Mouse (Mus musculus) lung, embryonic 15.5 days (tissue): ENCODE results near the gene Chek2. TPM values are rescaled to one million over a fixed set of nuclear protein-coding genes. Genes with fewer than 3 reads are reported as not detected.

Source experiments
- ATAC-seq: fragments of 200-750 bp; cut with Nextera tagmentation; 2 replicates; pipeline ENCODE4 v1.8.0; 2017; ENCODE audit warnings: moderate number of reproducible peaks, borderline replicate concordance; ENCODE audit not compliant: low FRiP score, low TSS enrichment; ENCODE audit errors: extremely low read depth
- H3K27ac ChIP-seq: fragments of 300-500 bp; sonication (generic); 2 replicates; pipeline ENCODE4 v1.5.1; 2015; ENCODE audit warnings: moderate library complexity, mild to moderate bottlenecking, inconsistent platforms
- H3K27me3 ChIP-seq: fragments of 300-500 bp; sonication (generic); 2 replicates; pipeline ENCODE4 v1.6.1; 2015; ENCODE audit warnings: inconsistent platforms
- H3K36me3 ChIP-seq: fragments of 300-500 bp; sonication (generic); 2 replicates; pipeline ENCODE4 v1.6.1; 2015; ENCODE audit warnings: inconsistent platforms
- H3K4me1 ChIP-seq: fragments of 300-500 bp; sonication (generic); 2 replicates; pipeline ENCODE4 v1.6.1; 2015; ENCODE audit warnings: inconsistent platforms
- H3K4me2 ChIP-seq: fragments of 300-500 bp; sonication (generic); 2 replicates; pipeline ENCODE4 v1.6.1; 2015; ENCODE audit warnings: inconsistent platforms, mild to moderate bottlenecking, moderate library complexity
- H3K4me3 ChIP-seq: fragments of 300-500 bp; sonication (generic); 2 replicates; pipeline ENCODE4 v1.5.1; 2015; ENCODE audit warnings: mild to moderate bottlenecking, inconsistent platforms
- H3K9ac ChIP-seq: fragments of 300-500 bp; sonication (generic); 2 replicates; pipeline ENCODE4 v1.6.1; 2015; ENCODE audit warnings: inconsistent platforms
- H3K9me3 ChIP-seq: fragments of 300-500 bp; sonication (generic); 2 replicates; pipeline ENCODE4 v1.6.1; 2016; ENCODE audit warnings: inconsistent platforms
- WGBS: fragments of 180-500 bp; shearing (Covaris S2); methylation state at CpG from one replicate; pipeline ENCODE4 v1.1.7; 2015; 5-methylcytosine and 5-hydroxymethylcytosine counted together
- polyA plus RNA-seq: library from polyadenylated mRNA; unstranded; fragments of >200 nt; fragmentation: Nextera tagmentation; extraction: Ambion mirVana; gene quantifications from 2 replicates; pipeline ENCODE4 v1.2.1, GENCODE M21; 2015

The Chek2 gene
- polyA plus RNA-seq, 1 experiment from 2014 or later: 33.1 TPM

DNA sequence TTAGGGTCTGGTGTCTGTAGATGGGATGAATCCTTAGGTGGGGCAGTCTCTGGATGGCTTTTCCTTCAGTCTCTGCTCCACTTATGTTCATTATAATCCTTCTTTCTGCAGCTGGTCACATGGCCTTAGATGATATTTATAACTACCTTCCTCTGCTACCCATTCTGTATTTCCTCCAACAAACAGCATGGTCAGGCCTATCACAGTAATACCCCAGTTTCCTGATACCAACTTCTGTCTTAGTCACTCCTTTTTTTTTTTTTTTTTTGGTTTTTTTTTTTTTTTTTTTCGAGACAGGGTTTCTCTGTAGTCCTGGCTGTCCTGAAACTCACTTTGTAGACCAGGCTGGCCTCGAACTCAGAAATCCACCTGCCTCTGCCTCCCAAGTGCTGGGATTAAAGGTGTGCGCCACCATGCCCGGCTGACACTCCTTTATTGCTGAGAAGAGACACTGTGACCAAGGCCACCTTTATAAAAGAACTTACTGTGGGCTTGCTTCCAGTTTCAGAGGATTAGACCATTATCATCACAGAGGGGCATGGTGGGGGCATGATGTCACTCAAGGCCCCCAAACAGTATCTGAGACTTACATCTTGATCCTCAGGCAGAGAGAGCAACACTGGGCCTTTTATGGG lies 70.3 kb downstream of the Chek2 start:
- H3K4me2 ChIP-seq: no peak overlapping the region
- H3K4me3 ChIP-seq: no peak overlapping the region
- no peak for ATAC-seq
- no peak overlapping the region for H3K27ac ChIP-seq
- no peaks in the 10 kb centered on the region for H3K27me3 ChIP-seq
- WGBS: 85% methylated on average over 4 of the region's 4 CpGs
- no peaks in the 10 kb centered on the region for H3K9me3 ChIP-seq
- peaks cover 7% of the 10 kb centered on the region; the same call in 1 of the 2 replicates for H3K4me1 ChIP-seq
- no peaks in the 10 kb centered on the region for H3K36me3 ChIP-seq
- H3K9ac ChIP-seq: no peak overlapping the region

DNA sequence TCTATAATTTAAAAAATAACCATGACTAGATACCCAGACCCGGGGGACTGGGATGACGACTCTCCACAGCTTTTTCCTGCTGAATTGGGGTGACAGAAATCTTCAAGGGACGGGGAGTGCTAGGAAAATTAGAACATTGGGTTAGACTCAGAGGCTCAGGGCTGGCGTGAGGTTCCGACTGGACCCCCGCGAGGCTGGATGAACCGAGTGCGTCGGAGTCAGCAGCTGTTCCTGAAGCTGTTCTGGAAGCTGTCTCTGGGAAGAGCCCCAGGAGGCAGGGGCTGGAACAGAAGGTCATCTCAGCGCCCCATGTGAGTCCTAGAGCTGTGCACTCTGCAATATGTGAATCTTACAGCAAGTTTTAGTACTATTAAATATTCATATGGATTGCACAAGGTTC lies 75.1 kb downstream of the Chek2 start:
- no peaks in the 10 kb centered on the region for H3K9me3 ChIP-seq
- H3K4me3 ChIP-seq: no peak overlapping the region
- H3K27me3 ChIP-seq: no peaks in the 10 kb centered on the region
- H3K36me3 ChIP-seq: no peaks in the 10 kb centered on the region
- no peak overlapping the region for H3K4me2 ChIP-seq
- H3K27ac ChIP-seq: no peak overlapping the region
- WGBS: 89% methylated on average over 11 of the region's 11 CpGs
- no peak for ATAC-seq
- no peak overlapping the region for H3K9ac ChIP-seq
- peaks cover 7% of the 10 kb centered on the region; the same call in 1 of the 2 replicates for H3K4me1 ChIP-seq

DNA sequence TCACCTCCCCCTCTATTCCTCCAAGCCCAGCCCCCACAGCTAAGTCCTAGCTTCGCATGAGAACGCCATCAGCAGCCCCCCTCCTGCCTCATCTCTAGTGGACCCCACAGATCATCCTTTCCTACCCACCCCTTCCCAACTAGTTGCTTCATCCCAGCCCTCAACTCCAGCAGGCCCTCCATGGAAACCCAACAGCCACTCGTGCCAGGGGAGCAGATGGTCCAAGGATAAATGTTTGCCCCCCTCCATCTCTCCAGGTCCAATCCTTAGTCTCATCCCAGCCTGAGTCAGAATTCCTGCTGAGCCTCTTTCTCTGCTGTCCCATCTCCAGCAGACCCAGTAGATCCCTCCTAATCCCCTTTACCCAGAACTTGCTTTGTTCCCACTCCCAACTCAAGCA lies 76.5 kb downstream of the Chek2 start:
- WGBS: 91% methylated on average over 3 of the region's 3 CpGs
- Histone ChIP-seq H3K4me3 (no peak overlapping the region), H3K27ac (no peak overlapping the region), H3K4me1 (peaks cover 7% of the 10 kb centered on the region; the same call in 1 of the 2 replicates), H3K9ac (no peak overlapping the region), H3K9me3 (no peaks in the 10 kb centered on the region), H3K36me3 (no peaks in the 10 kb centered on the region), H3K27me3 (no peaks in the 10 kb centered on the region), H3K4me2 (no peak overlapping the region)
- no peak for ATAC-seq

DNA sequence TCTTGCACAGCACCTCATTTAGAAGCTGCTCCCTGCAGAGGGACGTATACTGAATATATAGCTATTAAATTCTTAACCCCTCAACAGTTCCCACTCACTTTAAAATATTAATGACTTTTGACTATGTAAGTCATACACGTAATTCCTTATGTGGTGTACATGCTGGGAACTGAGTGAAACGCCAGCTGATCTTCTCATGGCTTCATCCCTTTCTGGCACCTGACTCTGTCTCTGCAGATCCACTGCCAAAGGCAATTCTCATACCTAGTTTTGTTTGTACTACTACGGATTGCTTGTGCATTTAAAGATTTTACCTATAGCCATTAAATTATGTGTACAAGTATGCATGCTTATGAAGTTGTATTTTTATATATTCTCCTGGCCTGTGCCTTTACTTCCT lies 79.8 kb downstream of the Chek2 start:
- Histone ChIP-seq H3K27me3 (no peaks in the 10 kb centered on the region), H3K4me1 (no peaks in the 10 kb centered on the region), H3K4me2 (no peak overlapping the region), H3K9ac (no peak overlapping the region), H3K36me3 (no peaks in the 10 kb centered on the region), H3K27ac (no peak overlapping the region), H3K4me3 (no peak overlapping the region), H3K9me3 (no peaks in the 10 kb centered on the region)
- ATAC-seq: no peak
- WGBS: 73% methylated on average over 4 of the region's 4 CpGs

DNA sequence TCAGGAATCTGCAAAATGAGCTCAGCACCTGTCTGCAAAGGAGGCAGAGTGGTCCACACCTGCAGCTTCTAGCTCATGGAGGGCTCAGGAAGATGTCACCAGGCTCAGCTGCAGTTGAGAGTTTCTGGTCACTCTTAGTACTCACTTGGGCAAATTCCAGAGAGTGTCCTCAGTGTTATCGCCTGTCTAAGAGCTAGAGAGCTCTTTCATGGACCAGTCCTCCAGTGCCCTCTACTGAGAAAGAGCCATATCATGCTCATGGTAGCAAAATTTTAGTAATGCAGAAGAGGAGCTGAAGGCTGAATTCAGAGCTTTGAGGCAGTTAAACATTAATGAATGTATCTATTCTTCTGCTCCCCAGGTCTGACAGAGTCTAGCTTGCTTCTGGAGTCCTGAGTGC lies 83.6 kb downstream of the Chek2 start:
- H3K4me1 ChIP-seq: no peaks in the 10 kb centered on the region
- no peak overlapping the region for H3K4me2 ChIP-seq
- no peak for ATAC-seq
- H3K27me3 ChIP-seq: no peaks in the 10 kb centered on the region
- no peak overlapping the region for H3K4me3 ChIP-seq
- no peaks in the 10 kb centered on the region for H3K9me3 ChIP-seq
- WGBS: 12% methylated on average over 1 of the region's 1 CpGs
- no peaks in the 10 kb centered on the region for H3K36me3 ChIP-seq
- no peak overlapping the region for H3K9ac ChIP-seq
- no peak overlapping the region for H3K27ac ChIP-seq

Other genes with a start within 250 kb of the Chek2 start
- 53.4 and 55.1 TPM in 2 replicates for gene Noc4l, start 186.6 kb upstream of the Chek2 start, polyA plus RNA-seq
- 22.0 and 27.7 TPM in 2 replicates for gene Ddx51, start 186.5 kb upstream of the Chek2 start, polyA plus RNA-seq
- 38.8 and 46.5 TPM in 2 replicates for gene Ep400, start 69.3 kb upstream of the Chek2 start, polyA plus RNA-seq
- 35.1 and 36.0 TPM in 2 replicates for gene Pus1, start 59.3 kb upstream of the Chek2 start, polyA plus RNA-seq
- 19.1 and 19.7 TPM in 2 replicates for gene Ulk1, start 29.9 kb upstream of the Chek2 start, polyA plus RNA-seq
- gene Hscb, start 202 bp upstream of the Chek2 start, polyA plus RNA-seq: 30.7 and 31.7 TPM in 2 replicates
- 9.9 and 10.4 TPM in 2 replicates for gene Ttc28, start 39.8 kb downstream of the Chek2 start, polyA plus RNA-seq